Mouse (Mus musculus): ENCODE measurements around the gene Tnrc6c. TPM values are rescaled to one million over a fixed set of nuclear protein-coding genes. Genes with fewer than 3 reads are reported as not detected.

Gene Tnrc6c
- polyA plus RNA-seq, 1 experiment: 16.9 TPM

GRCm38 (mm10) chr11:117630868-117631565 lies 23.1 kb upstream of the Tnrc6c start:
- H3K4me3 ChIP-seq (ENCODE audit: insufficient read depth, low read length): no peak overlapping the region
- no peaks in the 10 kb centered on the region for H3K4me1 ChIP-seq (ENCODE audit: control insufficient read depth, insufficient read depth, low read length)
- no peak for TF ChIP-seq CTCF (IDR thresholded peaks at IDR 0.05; ENCODE audit: low read depth, low read length)
- TF ChIP-seq POLR2A (IDR thresholded peaks at IDR 0.05; ENCODE audit: borderline replicate concordance, low read depth, low read length): no peak
- H3K27ac ChIP-seq (ENCODE audit: insufficient read depth, low read depth, low read length): no peak overlapping the region

GRCm38 (mm10) chr11:117633310-117633709 lies 20.8 kb upstream of the Tnrc6c start:
- H3K27ac ChIP-seq (ENCODE audit: insufficient read depth, low read depth, low read length): no peak overlapping the region
- TF ChIP-seq CTCF (IDR thresholded peaks at IDR 0.05; ENCODE audit: low read depth, low read length) (no peak), POLR2A (IDR thresholded peaks at IDR 0.05; ENCODE audit: borderline replicate concordance, low read depth, low read length) (no peak)
- no peak overlapping the region for H3K4me3 ChIP-seq (ENCODE audit: insufficient read depth, low read length)
- no peaks in the 10 kb centered on the region for H3K4me1 ChIP-seq (ENCODE audit: control insufficient read depth, insufficient read depth, low read length)

- Histone ChIP-seq H3K4me1 (ENCODE audit: control insufficient read depth, insufficient read depth, low read length) (peaks cover 8% of the 10 kb centered on the region), H3K4me3 (ENCODE audit: insufficient read depth, low read length) (no peak overlapping the region), H3K27ac (ENCODE audit: insufficient read depth, low read depth, low read length) (no peak overlapping the region)
- TF ChIP-seq CTCF (IDR thresholded peaks at IDR 0.05; ENCODE audit: low read depth, low read length) (no peak), POLR2A (IDR thresholded peaks at IDR 0.05; ENCODE audit: borderline replicate concordance, low read depth, low read length) (no peak)
These were observed 15.7 kb upstream of the Tnrc6c start for GRCm38 (mm10) chr11:117638386-117638785.

- H3K27ac ChIP-seq (ENCODE audit: insufficient read depth, low read depth, low read length): no peak overlapping the region
- H3K4me3 ChIP-seq (ENCODE audit: insufficient read depth, low read length): no peak overlapping the region
- TF ChIP-seq CTCF (IDR thresholded peaks at IDR 0.05; ENCODE audit: low read depth, low read length): no peak
- TF ChIP-seq POLR2A (IDR thresholded peaks at IDR 0.05; ENCODE audit: borderline replicate concordance, low read depth, low read length): no peak
- peaks cover 8% of the 10 kb centered on the region for H3K4me1 ChIP-seq (ENCODE audit: control insufficient read depth, insufficient read depth, low read length)
These were observed 15.3 kb upstream of the Tnrc6c start for GRCm38 (mm10) chr11:117638809-117639208.

- Histone ChIP-seq H3K4me3 (ENCODE audit: insufficient read depth, low read length) (no peak overlapping the region), H3K27ac (ENCODE audit: insufficient read depth, low read depth, low read length) (no peak overlapping the region), H3K4me1 (ENCODE audit: control insufficient read depth, insufficient read depth, low read length) (peaks cover 8% of the 10 kb centered on the region)
- TF ChIP-seq POLR2A (IDR thresholded peaks at IDR 0.05; ENCODE audit: borderline replicate concordance, low read depth, low read length) (no peak), CTCF (IDR thresholded peaks at IDR 0.05; ENCODE audit: low read depth, low read length) (no peak)
These were observed 14.6 kb upstream of the Tnrc6c start for GRCm38 (mm10) chr11:117639331-117639970.

- TF ChIP-seq POLR2A (IDR thresholded peaks at IDR 0.05; ENCODE audit: borderline replicate concordance, low read depth, low read length): no peak
- Histone ChIP-seq H3K27ac (ENCODE audit: insufficient read depth, low read depth, low read length) (no peak overlapping the region), H3K4me1 (ENCODE audit: control insufficient read depth, insufficient read depth, low read length) (peaks cover 8% of the 10 kb centered on the region), H3K4me3 (ENCODE audit: insufficient read depth, low read length) (no peak overlapping the region)
These were observed 11.9 kb upstream of the Tnrc6c start for GRCm38 (mm10) chr11:117642181-117642580.

- TF ChIP-seq POLR2A (IDR thresholded peaks at IDR 0.05; ENCODE audit: borderline replicate concordance, low read depth, low read length) (no peak), CTCF (IDR thresholded peaks at IDR 0.05; ENCODE audit: low read depth, low read length) (no peak)
- Histone ChIP-seq H3K4me1 (ENCODE audit: control insufficient read depth, insufficient read depth, low read length) (peaks cover 8% of the 10 kb centered on the region), H3K4me3 (ENCODE audit: insufficient read depth, low read length) (no peak overlapping the region), H3K27ac (ENCODE audit: insufficient read depth, low read depth, low read length) (no peak overlapping the region)
These were observed 10.8 kb upstream of the Tnrc6c start for GRCm38 (mm10) chr11:117643240-117643639.

GRCm38 (mm10) chr11:117646786-117647185 lies 7.3 kb upstream of the Tnrc6c start:
- Histone ChIP-seq H3K4me3 (ENCODE audit: insufficient read depth, low read length) (no peak overlapping the region), H3K27ac (ENCODE audit: insufficient read depth, low read depth, low read length) (no peak overlapping the region), H3K4me1 (ENCODE audit: control insufficient read depth, insufficient read depth, low read length) (no peaks in the 10 kb centered on the region)
- no peak for TF ChIP-seq CTCF (IDR thresholded peaks at IDR 0.05; ENCODE audit: low read depth, low read length)
- no peak for TF ChIP-seq POLR2A (IDR thresholded peaks at IDR 0.05; ENCODE audit: borderline replicate concordance, low read depth, low read length)

- H3K4me3 ChIP-seq (ENCODE audit: insufficient read depth, low read length): no peak overlapping the region
- no peaks in the 10 kb centered on the region for H3K4me1 ChIP-seq (ENCODE audit: control insufficient read depth, insufficient read depth, low read length)
- H3K27ac ChIP-seq (ENCODE audit: insufficient read depth, low read depth, low read length): no peak overlapping the region
- TF ChIP-seq POLR2A (IDR thresholded peaks at IDR 0.05; ENCODE audit: borderline replicate concordance, low read depth, low read length) (no peak), CTCF (IDR thresholded peaks at IDR 0.05; ENCODE audit: low read depth, low read length) (no peak)
These were observed 6.1 kb upstream of the Tnrc6c start for GRCm38 (mm10) chr11:117648005-117648404.

Measured in bone marrow macrophage, adult 2 months (primary cell).